23 mouse cellular contexts compared by ENCODE assay signal in the genomic region with DNA sequence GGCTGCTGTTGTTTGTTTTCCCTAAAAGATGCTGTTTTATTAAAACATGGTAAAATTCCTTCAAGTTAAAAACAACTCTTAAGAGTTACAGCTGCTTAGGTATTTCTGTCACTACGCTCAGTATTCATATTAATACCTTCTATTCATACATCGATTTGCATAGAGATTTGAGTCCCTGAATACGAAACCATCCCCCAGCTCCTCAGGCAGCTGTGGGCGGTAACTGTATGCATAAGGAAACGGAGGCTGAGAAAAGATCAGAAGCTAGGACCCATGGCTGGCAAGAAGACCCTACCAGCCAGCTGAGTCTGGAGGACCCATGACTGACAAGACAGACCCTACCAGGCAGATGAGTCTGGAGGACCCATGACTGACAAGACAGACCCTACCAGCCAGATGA.
A peak's percentile ranks its signal among the peaks of the same experiment; 100 is the strongest.
DNase-seq lines count a peak whose midpoint lies in the region; ATAC-seq lines count a peak whose summit lies in the region.
"Had no signal": no experiment of that assay in that cellular context is flagged by ENCODE, and none has a peak within 500 bp of the region (broad histone marks: within the 10 kb centered on the region; RNA-seq: fewer than 3 reads in every experiment).

No protein-coding gene starts in this region.

- no peak for ATAC-seq in midbrain, embryonic 16.5 days
- ATAC-seq in midbrain, embryonic 11.5 days (ENCODE audit: low FRiP score) = no peak
- ATAC-seq in midbrain, embryonic 15.5 days (replicated peaks) = no peak
- ATAC-seq: activated CD4-positive, CD25-positive, alpha-beta regulatory T cell, adult 4 months; CD4-positive, CD25-positive, alpha-beta regulatory T cell, adult 4 months; Patski had no signal

- peaks cover 35% of the 10 kb centered on the region for H3K27me3 ChIP-seq in midbrain, embryonic 10.5 days (ENCODE audit: low read depth, poor library complexity, severe bottlenecking)
- no peaks in the 10 kb centered on the region for H3K27me3 ChIP-seq in midbrain, embryonic 16.5 days (ENCODE audit: control insufficient read depth, insufficient read depth, low read depth, low read length)
- peaks cover 3% of the 10 kb centered on the region; the same call in 1 of the 2 replicates for H3K27me3 ChIP-seq in midbrain, embryonic 11.5 days (ENCODE audit: control insufficient read depth, insufficient read depth, low read length)
- no peaks in the 10 kb centered on the region for H3K27me3 ChIP-seq in midbrain, embryonic 15.5 days (replicated peaks)
- H3K27me3 ChIP-seq: CH12.LX, Patski had no signal

- H3K9me3 ChIP-seq in midbrain, embryonic 10.5 days (replicated peaks) = no peaks in the 10 kb centered on the region
- no peaks in the 10 kb centered on the region for H3K9me3 ChIP-seq in midbrain, embryonic 16.5 days (replicated peaks; ENCODE audit: control insufficient read depth, low read length, poor library complexity, severe bottlenecking)
- H3K9me3 ChIP-seq in midbrain, embryonic 11.5 days (ENCODE audit: control insufficient read depth, low read length) = no peaks in the 10 kb centered on the region
- no peaks in the 10 kb centered on the region for H3K9me3 ChIP-seq in midbrain, embryonic 15.5 days
- H3K9me3 ChIP-seq: G1E had no signal

- 82% methylated on average over 5 of the region's 5 CpGs for WGBS in midbrain, embryonic 10.5 days
- WGBS in midbrain, embryonic 16.5 days = 70% methylated on average over 5 of the region's 5 CpGs
- WGBS in midbrain, embryonic 11.5 days = 86% methylated on average over 5 of the region's 5 CpGs
- 80% methylated on average over 5 of the region's 5 CpGs for WGBS in midbrain, embryonic 15.5 days

- no peak overlapping the region for H3K4me3 ChIP-seq in midbrain, embryonic 10.5 days
- no peak overlapping the region for H3K4me3 ChIP-seq in midbrain, embryonic 16.5 days (ENCODE audit: low read depth, low read length)
- no peak overlapping the region for H3K4me3 ChIP-seq in midbrain, embryonic 11.5 days (ENCODE audit: low read depth, low read length)
- no peak overlapping the region for H3K4me3 ChIP-seq in midbrain, embryonic 15.5 days

- no peak overlapping the region for H3K27ac ChIP-seq in midbrain, embryonic 10.5 days (replicated peaks)
- H3K27ac ChIP-seq in midbrain, embryonic 16.5 days (ENCODE audit: low read length) = no peak overlapping the region
- H3K27ac ChIP-seq in midbrain, embryonic 11.5 days (ENCODE audit: low read depth, low read length) = no peak overlapping the region
- H3K27ac ChIP-seq in midbrain, embryonic 15.5 days = no peak overlapping the region

- H3K9ac ChIP-seq in midbrain, embryonic 16.5 days (ENCODE audit: low read depth, low read length) = no peak overlapping the region
- H3K9ac ChIP-seq in midbrain, embryonic 11.5 days (ENCODE audit: low read length) = no peak overlapping the region
- no peak overlapping the region for H3K9ac ChIP-seq in midbrain, embryonic 15.5 days

- no peak overlapping the region for H3K4me2 ChIP-seq in midbrain, embryonic 16.5 days (ENCODE audit: low read length)
- no peak overlapping the region for H3K4me2 ChIP-seq in midbrain, embryonic 11.5 days
- H3K4me2 ChIP-seq in midbrain, embryonic 15.5 days = no peak overlapping the region

- no peaks in the 10 kb centered on the region for H3K36me3 ChIP-seq in midbrain, embryonic 10.5 days
- no peaks in the 10 kb centered on the region for H3K36me3 ChIP-seq in midbrain, embryonic 16.5 days (ENCODE audit: control insufficient read depth, insufficient read depth, low read length)
- no peaks in the 10 kb centered on the region for H3K36me3 ChIP-seq in midbrain, embryonic 11.5 days (ENCODE audit: control insufficient read depth, insufficient read depth, low read length)
- no peaks in the 10 kb centered on the region for H3K36me3 ChIP-seq in midbrain, embryonic 15.5 days (replicated peaks)
- H3K36me3 ChIP-seq: G1E had no signal

- peak; percentile 70 for DNase-seq in heart, adult 11 months
- no peak for DNase-seq in heart, postnatal 4 days
- DNase-seq in midbrain, embryonic 10.5 days (ENCODE audit: low spot score) = peak; percentile 4
- DNase-seq in midbrain, embryonic 11.5 days (ENCODE audit: low spot score, missing footprints) = peak; percentile 45
- DNase-seq in A20 (ENCODE audit: low read depth, low spot score) = peak; percentile 70
- DNase-seq in embryo, embryonic 10 days (ENCODE audit: low spot score) = no peak
- DNase-seq: adrenal gland, adult 2 months; adrenal gland, adult 8-10 months; adrenal gland, postnatal 10 days; adrenal gland, postnatal 14 days; adrenal gland, postnatal 25 days; adrenal gland, postnatal 36 days; B cell, adult 2 months; cerebellum, adult 11 months; cerebellum, adult 11-12 months; cerebellum, adult 18-20 months had no signal

- peaks cover 33% of the 10 kb centered on the region for H3K4me1 ChIP-seq in midbrain, embryonic 10.5 days
- H3K4me1 ChIP-seq in midbrain, embryonic 16.5 days (ENCODE audit: control insufficient read depth, insufficient read depth, low read length) = peaks cover 4% of the 10 kb centered on the region; the same call in 1 of the 2 replicates
- H3K4me1 ChIP-seq in midbrain, embryonic 11.5 days (ENCODE audit: control insufficient read depth, insufficient read depth, low read length) = peaks cover 10% of the 10 kb centered on the region
- no peaks in the 10 kb centered on the region for H3K4me1 ChIP-seq in midbrain, embryonic 15.5 days

Comparison
In these comparisons a context has a peak if more than half of its experiments do, and no peak if none do; other contexts are left out.
1. DNase-seq: peak in heart, adult 11 months (single experiment), midbrain, embryonic 10.5 days (single experiment), midbrain, embryonic 11.5 days (single experiment) and A20 (single experiment); none in heart, postnatal 4 days (single experiment) and embryo, embryonic 10 days (single experiment).